Mouse (Mus musculus) embryonic facial prominence, embryonic 14.5 days (tissue): ENCODE measurements around the gene Taf6l. TPM values are rescaled to one million over a fixed set of nuclear protein-coding genes. Genes with fewer than 3 reads are reported as not detected.

Source experiments
- ATAC-seq: fragments of 200-750 bp; cut with Nextera tagmentation; 2 replicates; pipeline ENCODE4 v1.8.0; 2017; ENCODE audit warnings: low read depth, moderate number of reproducible peaks, moderate TSS enrichment
- DNase-seq: peaks from one replicate; pipeline ENCODE4 v3.0.0-alpha.2; 2015; ENCODE audit warnings: low spot score
- H3K27ac ChIP-seq: fragments of 300-500 bp; sonication (generic); replicated peaks from 2 replicates; pipeline ENCODE4 v1.5.1; 2014; ENCODE audit warnings: low read depth, mild to moderate bottlenecking, low read length, moderate library complexity
- H3K27me3 ChIP-seq: fragments of 300-500 bp; sonication (generic); replicated peaks from 2 replicates; pipeline ENCODE4 v1.6.1; 2014; ENCODE audit warnings: low read length; ENCODE audit not compliant: control insufficient read depth, insufficient read depth
- H3K36me3 ChIP-seq: fragments of 300-500 bp; sonication (generic); 2 replicates; pipeline ENCODE4 v1.6.1; 2014; ENCODE audit warnings: low read length, mixed read lengths; ENCODE audit not compliant: control insufficient read depth, insufficient read depth
- H3K4me1 ChIP-seq: fragments of 300-500 bp; sonication (generic); 2 replicates; pipeline ENCODE4 v1.6.1; 2014; ENCODE audit warnings: antibody characterized with exemption, low read length; ENCODE audit not compliant: control insufficient read depth, insufficient read depth
- H3K4me2 ChIP-seq: fragments of 300-500 bp; sonication (generic); 2 replicates; pipeline ENCODE4 v1.6.1; 2014; ENCODE audit warnings: low read depth, mild to moderate bottlenecking, low read length, moderate library complexity, mixed read lengths
- H3K4me3 ChIP-seq: fragments of 300-500 bp; sonication (generic); 2 replicates; pipeline ENCODE4 v1.5.1; 2014; ENCODE audit warnings: low read depth, mild to moderate bottlenecking, low read length
- H3K9ac ChIP-seq: fragments of 300-500 bp; sonication (generic); 2 replicates; pipeline ENCODE4 v1.6.1; 2014; ENCODE audit warnings: low read depth, mild to moderate bottlenecking, low read length, moderate library complexity, mixed read lengths
- H3K9me3 ChIP-seq: fragments of 300-500 bp; sonication (generic); 2 replicates; pipeline ENCODE4 v1.6.1; 2016; ENCODE audit warnings: low read length; ENCODE audit not compliant: control insufficient read depth
- WGBS: fragments of 180-500 bp; shearing (Covaris S2); extraction: QIAGEN DNeasy Blood & Tissue Kit; methylation state at CpG from one replicate; pipeline ENCODE4 v1.1.7; 2014; 5-methylcytosine and 5-hydroxymethylcytosine counted together
- polyA plus RNA-seq: library from polyadenylated mRNA; unstranded; fragments of >200 nt; fragmentation: Nextera tagmentation; extraction: Ambion mirVana; gene quantifications from 2 replicates; pipeline ENCODE4 v1.2.1, GENCODE M21; 2014

Gene Taf6l
- polyA plus RNA-seq, 1 experiment from 2014 or later = 16.5 TPM

GRCm38 (mm10) chr19:8819596-8820423 is 33.6 kb upstream of the Taf6l start, which contains the start of gene Hnrnpul2:
Gene Hnrnpul2 (plus strand): TSS chr19:8820010.
- Histone ChIP-seq H3K4me1 (peaks cover 26% of the 10 kb centered on the region), H3K4me3 (peak within 1 kb of the TSS; percentile 97), H3K9me3 (no peaks in the 10 kb centered on the region), H3K9ac (peak within 1 kb of the TSS; percentile 96), H3K4me2 (peak within 1 kb of the TSS; percentile 92), H3K27ac (peak within 1 kb of the TSS; percentile 99), H3K36me3 (peaks cover 44% of the 10 kb centered on the region), H3K27me3 (no peaks in the 10 kb centered on the region)
- under 1% methylated on average over 63 of the region's 83 CpGs for WGBS
- DNase-seq (peak; percentile 100), ATAC-seq (peak; percentile 96)

GRCm38 (mm10) chr19:8818801-8819595 is 32.8 kb upstream of the Taf6l start, which contains the start of gene Ttc9c:
Gene Ttc9c (minus strand): TSS chr19:8819333.
- WGBS = under 1% methylated on average over 33 of the region's 33 CpGs
- Histone ChIP-seq H3K4me2 (peak within 1 kb of the TSS; percentile 92), H3K4me3 (peak within 1 kb of the TSS; percentile 97), H3K9me3 (no peaks in the 10 kb centered on the region), H3K27ac (peak within 1 kb of the TSS; percentile 99), H3K36me3 (peaks cover 44% of the 10 kb centered on the region), H3K4me1 (peaks cover 26% of the 10 kb centered on the region), H3K27me3 (no peaks in the 10 kb centered on the region), H3K9ac (peak within 1 kb of the TSS; percentile 96)
- ATAC-seq = peak; percentile 93
- peak; percentile 100 for DNase-seq

GRCm38 (mm10) chr19:8818301-8818798 is 32.1 kb upstream of the Taf6l start:
- H3K36me3 ChIP-seq = peaks cover 44% of the 10 kb centered on the region
- H3K9me3 ChIP-seq = no peaks in the 10 kb centered on the region
- peak overlapping the region; percentile 97 for H3K4me3 ChIP-seq
- peak overlapping the region; percentile 92 for H3K4me2 ChIP-seq
- H3K27me3 ChIP-seq = no peaks in the 10 kb centered on the region
- WGBS = 21% methylated on average over 14 of the region's 14 CpGs
- H3K9ac ChIP-seq = peak overlapping the region; percentile 96
- peaks cover 26% of the 10 kb centered on the region for H3K4me1 ChIP-seq
- peak overlapping the region; percentile 99 for H3K27ac ChIP-seq
- DNase-seq = no peak
- ATAC-seq = no peak

- Histone ChIP-seq H3K36me3 (peaks cover 50% of the 10 kb centered on the region), H3K27ac (no peak overlapping the region), H3K4me1 (peaks cover 18% of the 10 kb centered on the region), H3K9me3 (no peaks in the 10 kb centered on the region), H3K4me2 (peak overlapping the region; percentile 92), H3K27me3 (no peaks in the 10 kb centered on the region), H3K4me3 (peak overlapping the region; percentile 0; the same call in 1 of the 2 replicates), H3K9ac (peak overlapping the region; percentile 15; the same call in 1 of the 2 replicates)
- 72% methylated on average over 3 of the region's 3 CpGs for WGBS
- ATAC-seq (no peak), DNase-seq (no peak)
Observed at GRCm38 (mm10) chr19:8817001-8817400, 30.8 kb upstream of the Taf6l start.

GRCm38 (mm10) chr19:8815812-8816211 is 29.6 kb upstream of the Taf6l start:
- no peak overlapping the region for H3K9ac ChIP-seq
- ATAC-seq (no peak), DNase-seq (no peak)
- no peak overlapping the region for H3K27ac ChIP-seq
- 76% methylated on average over 11 of the region's 11 CpGs for WGBS
- H3K36me3 ChIP-seq = peaks cover 60% of the 10 kb centered on the region
- no peak overlapping the region for H3K4me3 ChIP-seq
- H3K4me1 ChIP-seq = peaks cover 14% of the 10 kb centered on the region
- H3K27me3 ChIP-seq = no peaks in the 10 kb centered on the region
- no peak overlapping the region for H3K4me2 ChIP-seq
- H3K9me3 ChIP-seq = no peaks in the 10 kb centered on the region

- no peak for DNase-seq
- no peak overlapping the region for H3K9ac ChIP-seq
- H3K4me2 ChIP-seq = no peak overlapping the region
- no peaks in the 10 kb centered on the region for H3K9me3 ChIP-seq
- 97% methylated on average over 5 of the region's 5 CpGs for WGBS
- 0 out of 2 replicates have a peak, but pooled peaks cover 3% of the 10 kb centered on the region for H3K4me1 ChIP-seq
- H3K27me3 ChIP-seq = no peaks in the 10 kb centered on the region
- peaks cover 73% of the 10 kb centered on the region for H3K36me3 ChIP-seq
- H3K27ac ChIP-seq = no peak overlapping the region
- H3K4me3 ChIP-seq = no peak overlapping the region
- no peak for ATAC-seq
Observed at GRCm38 (mm10) chr19:8806810-8807209, 20.6 kb upstream of the Taf6l start.

- DNase-seq (no peak), ATAC-seq (no peak)
- Histone ChIP-seq H3K36me3 (peaks cover 47% of the 10 kb centered on the region), H3K4me3 (no peak overlapping the region), H3K4me2 (no peak overlapping the region), H3K9me3 (no peaks in the 10 kb centered on the region), H3K9ac (no peak overlapping the region), H3K4me1 (0 out of 2 replicates have a peak, but pooled peaks cover 6% of the 10 kb centered on the region), H3K27ac (no peak overlapping the region), H3K27me3 (no peaks in the 10 kb centered on the region)
- 92% methylated on average over 11 of the region's 11 CpGs for WGBS
Observed at GRCm38 (mm10) chr19:8803879-8804660, 17.9 kb upstream of the Taf6l start.
